Mouse (Mus musculus) heart, adult 2 months (tissue): ENCODE results near the gene Nr2f6.

Experiments used
- CTCF ChIP-seq: fragments of 200-600 bp; IDR thresholded peaks from 2 replicates; pipeline ENCODE4 v1.8.1; 2022; ENCODE audit warnings: antibody characterized with exemption, mild to moderate bottlenecking, moderate library complexity
- EP300 ChIP-seq: fragments of 200-500 bp; IDR thresholded peaks from 2 replicates; pipeline ENCODE4 v1.6.1; 2011; ENCODE audit warnings: low read depth, low read length, control low read depth; ENCODE audit not compliant: insufficient read depth
- POLR2A ChIP-seq: fragments of 200-500 bp; IDR thresholded peaks from 2 replicates; pipeline ENCODE4 v1.6.1; 2011; ENCODE audit warnings: mild to moderate bottlenecking, low read depth, low read length, control low read depth; ENCODE audit not compliant: insufficient read depth

DNA sequence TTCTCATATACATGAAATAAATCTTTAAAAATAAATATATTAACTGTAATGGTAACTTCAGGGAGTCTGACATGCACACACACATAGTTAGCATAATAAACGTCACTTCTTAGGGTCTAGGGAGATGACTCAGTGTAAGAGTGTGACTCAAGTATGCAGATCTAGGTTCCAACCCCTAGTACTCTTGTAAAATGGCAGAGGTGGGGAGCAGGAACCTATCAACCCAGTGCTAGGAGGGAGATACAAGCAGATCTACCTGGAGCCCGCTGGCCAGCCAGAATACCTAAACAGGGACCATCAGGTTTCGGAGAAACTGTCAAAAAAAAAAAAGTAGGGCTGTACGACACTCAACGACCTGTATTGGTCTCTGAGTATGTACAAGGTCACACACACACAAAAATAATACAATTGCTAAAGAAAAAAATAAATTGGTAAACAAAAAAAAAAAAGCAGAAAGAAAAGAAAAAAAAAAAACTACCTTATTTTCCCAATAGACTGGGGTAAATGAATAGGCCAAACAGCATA is 11.0 kb downstream of the Nr2f6 start:
- TF ChIP-seq POLR2A (no peak), CTCF (no peak), EP300 (no peak)
